Mouse (Mus musculus) heart, postnatal 10 days (tissue): ENCODE results near the gene Smndc1. TPM values are rescaled to one million over a fixed set of nuclear protein-coding genes. Genes with fewer than 3 reads are reported as not detected.

Experiments
- DNase-seq, 2 experiments: peaks; one replicate each; pipeline ENCODE4 v3.0.0; 2021
- intact Hi-C: fragments of 180-260 bp; cut with DNase I; formaldehyde crosslinking; loops from one replicate; pipeline ENCODE4 v1.15.1; 2025
- total RNA-seq, 2 experiments: library from RNA; stranded (reverse); gene quantifications; 2 replicates each; pipeline ENCODE4 v1.2.3; 2021

Smndc1 gene
- 10 to 100 TPM; 37.3 to 39.5 TPM for total RNA-seq

DNA sequence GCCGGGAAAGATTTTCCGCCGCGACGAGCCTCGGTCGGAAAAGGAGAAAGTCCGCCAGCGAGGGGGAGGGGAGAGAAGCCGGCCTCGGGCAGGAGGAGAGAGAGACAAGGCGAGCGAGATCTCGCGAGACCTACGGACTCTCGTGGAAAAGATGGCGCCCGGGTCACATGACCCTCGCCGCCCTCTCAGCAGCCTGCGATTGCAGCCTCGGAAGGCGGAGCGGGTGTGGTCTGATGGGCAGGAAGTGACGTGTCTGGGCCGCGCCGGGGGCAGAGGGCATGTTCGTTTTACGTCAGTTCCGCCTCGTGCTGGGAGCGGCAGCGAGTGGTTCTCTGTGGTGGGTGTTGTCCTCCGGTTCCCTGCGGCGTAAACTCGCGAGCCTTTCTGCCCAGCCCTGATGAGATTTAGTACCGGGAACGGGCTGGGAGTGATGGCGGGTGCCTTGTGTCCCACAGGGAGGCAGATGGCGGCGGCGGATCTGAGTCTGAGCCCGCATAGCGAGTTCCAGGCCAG is at the start of gene Smndc1:
Gene Smndc1 (minus strand): TSS at position 84 of the 513 bp plus-strand sequence.
- intact Hi-C loops: loop anchor here (5.0 kb wide), 1 partner anchor 142 kb away; no protein-coding TSS in a partner anchor
- DNase-seq: peak; percentile 99 to 100

DNA sequence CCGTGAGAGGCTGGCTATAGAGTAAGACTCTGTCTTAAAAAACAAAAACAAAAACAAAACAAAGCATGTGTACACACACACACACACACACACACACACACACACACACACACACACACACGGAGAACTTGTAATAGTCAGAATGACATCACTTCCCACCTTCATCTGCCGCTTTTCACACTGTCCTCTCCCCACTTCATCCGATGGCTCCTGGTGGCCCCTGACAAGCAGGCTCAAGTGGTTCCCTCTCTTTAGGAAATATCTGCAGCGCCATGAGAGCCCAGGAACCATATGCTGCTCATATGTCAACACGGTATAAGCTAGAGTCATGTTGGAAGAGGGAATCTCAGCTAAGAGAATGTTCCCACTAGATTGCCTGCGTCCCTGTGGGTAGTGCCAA is 49.0 kb upstream of the Smndc1 start:
- intact Hi-C loops: no loop called here
- DNase-seq: no peak

DNA sequence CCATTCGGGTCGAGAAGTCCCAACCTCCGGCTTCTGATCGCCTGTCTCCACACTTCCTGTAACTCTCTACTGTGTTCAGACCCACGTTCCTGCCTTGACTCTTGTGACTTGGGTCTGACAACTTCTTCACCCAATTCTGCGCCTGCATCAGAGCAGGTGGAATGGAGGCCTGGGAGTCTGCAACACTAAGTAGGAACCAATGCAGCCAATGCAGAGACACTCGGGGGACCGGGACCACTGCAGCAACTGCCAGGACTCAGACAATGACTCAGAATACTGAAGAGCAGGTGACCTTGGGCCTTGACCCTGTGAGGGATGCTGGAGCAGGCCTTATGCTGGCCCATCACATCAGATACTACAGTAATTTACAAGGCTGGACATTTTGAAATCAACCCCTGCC is 47.6 kb upstream of the Smndc1 start:
- no peak for DNase-seq
- intact Hi-C loops: no loop called here

DNA sequence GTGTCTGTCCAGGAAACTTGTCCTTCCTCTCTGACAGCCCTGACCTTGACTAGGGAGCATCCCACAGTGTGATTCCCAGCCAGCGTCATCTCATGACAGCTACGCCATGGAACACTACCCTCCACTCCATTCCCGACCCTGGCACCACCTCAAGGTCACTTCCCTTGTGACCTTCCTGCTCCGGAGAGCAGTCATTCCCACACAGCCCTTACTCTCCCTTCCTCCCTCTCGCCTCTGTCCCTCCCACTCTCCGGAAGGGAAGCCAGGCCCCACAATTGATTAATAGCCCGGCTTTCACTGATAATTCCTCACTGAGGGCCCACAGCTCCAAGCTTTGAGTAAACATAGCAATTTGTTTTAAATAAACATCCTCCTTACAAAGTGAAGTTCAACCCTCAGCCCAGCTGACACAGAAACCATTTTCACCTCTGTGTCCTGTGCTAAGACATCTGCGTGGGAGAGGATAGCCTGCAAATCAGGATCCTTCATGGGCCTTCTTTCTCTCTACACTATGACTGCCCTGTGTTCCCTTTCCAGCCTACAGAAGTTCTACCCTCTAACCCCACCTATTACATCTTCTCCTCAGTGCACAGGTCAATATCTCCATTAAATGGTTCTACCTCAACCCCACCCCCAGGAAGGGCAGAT is 47.1 kb upstream of the Smndc1 start:
- intact Hi-C loops: no loop called here
- DNase-seq: peak; percentile 26 to 42

DNA sequence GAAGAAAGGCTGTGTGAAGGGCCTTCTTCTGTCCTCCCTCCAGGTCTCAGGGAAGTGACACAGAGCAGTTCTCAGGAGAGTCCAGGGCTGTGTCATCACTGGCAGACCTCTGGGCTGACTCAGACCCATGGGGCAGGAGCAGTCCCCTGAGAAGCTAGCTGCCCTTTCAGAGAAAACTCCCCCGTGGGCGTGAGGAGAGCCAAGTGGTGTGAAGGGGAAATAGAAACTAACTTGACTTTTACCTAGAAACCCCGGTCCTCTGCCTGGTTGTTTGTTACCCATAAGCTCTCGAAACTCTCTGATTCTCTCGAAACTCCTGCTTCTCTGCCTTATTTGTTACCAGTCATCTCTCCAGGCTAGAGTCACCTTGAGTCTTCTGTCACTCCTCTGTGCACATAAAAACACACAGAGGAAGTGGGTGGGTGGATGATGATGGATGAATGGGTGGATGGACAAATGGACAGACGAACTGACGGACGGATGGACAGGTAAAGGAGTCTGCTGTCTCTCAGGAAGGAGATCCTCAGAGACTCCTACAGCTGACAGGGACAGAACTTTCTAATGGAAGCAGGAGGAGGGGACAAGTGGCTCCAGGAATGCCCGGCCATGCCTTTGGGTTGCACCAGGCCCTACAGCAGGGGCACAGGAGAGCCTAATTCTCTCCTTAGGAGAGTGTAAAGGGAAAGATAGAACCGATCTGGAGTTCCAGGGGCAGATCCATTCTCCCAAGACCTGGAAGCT is 43.7 kb upstream of the Smndc1 start:
- intact Hi-C loops: no loop called here
- no peak for DNase-seq

DNA sequence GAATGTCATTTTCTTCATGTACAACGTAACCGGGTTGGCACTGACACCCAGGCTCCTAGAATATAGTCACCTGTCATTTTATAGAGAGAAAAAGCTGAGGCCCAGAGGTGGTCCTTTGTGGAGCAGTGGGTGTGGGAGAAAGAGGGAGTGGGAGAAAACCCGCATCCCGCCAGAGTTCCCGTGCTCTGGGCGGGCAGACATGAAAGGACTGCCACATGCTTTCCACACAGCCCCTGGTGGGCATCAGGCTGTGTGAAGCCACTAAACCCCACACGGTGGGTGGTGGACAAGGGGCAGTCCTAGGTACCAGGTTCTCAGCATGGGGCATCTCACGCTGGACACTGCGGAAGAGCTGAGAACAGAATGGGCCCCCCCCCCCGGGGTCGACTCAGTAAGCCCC is 40.6 kb upstream of the Smndc1 start:
- no peak for DNase-seq
- intact Hi-C loops: no loop called here

DNA sequence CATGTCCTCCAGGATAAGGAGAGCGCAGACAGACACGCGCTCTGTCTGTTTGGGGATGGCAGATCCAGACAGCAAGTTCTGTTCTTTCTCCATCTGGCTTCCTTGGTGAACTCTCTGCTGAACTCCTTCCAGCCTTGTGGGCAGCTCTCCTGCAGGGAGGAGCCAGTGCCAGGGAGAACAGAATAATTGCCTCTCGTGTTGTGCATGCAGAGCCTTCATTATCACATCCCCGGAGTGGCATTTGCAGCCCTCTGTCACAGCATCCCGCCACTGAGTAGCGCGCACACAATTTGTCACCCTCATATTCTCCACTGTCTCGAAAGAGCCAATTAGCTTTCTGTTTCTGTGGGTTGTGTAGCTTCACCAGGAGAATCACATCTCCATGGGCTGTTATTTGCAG is 40.0 kb upstream of the Smndc1 start:
- no peak for DNase-seq
- intact Hi-C loops: no loop called here

DNA sequence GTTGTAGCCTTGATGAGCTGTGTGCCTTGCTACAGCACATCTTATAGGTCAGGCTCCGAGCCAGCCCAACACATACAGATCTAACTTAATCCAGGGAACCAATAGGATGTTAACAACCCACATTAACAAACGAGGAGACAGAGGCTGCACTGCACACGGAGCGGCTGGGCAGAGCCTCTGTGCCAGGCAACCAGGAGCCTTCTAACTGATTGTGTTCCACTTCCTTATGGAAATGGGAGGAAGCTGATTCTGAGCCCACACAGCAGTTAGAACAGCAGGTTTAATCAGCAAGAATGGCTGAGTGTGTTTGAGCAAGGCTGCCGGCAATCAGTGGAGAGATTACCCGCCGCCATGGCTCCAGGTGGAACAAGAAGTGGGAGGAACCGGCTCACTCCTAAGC is 37.4 kb upstream of the Smndc1 start:
- DNase-seq: no peak
- intact Hi-C loops: no loop called here

DNA sequence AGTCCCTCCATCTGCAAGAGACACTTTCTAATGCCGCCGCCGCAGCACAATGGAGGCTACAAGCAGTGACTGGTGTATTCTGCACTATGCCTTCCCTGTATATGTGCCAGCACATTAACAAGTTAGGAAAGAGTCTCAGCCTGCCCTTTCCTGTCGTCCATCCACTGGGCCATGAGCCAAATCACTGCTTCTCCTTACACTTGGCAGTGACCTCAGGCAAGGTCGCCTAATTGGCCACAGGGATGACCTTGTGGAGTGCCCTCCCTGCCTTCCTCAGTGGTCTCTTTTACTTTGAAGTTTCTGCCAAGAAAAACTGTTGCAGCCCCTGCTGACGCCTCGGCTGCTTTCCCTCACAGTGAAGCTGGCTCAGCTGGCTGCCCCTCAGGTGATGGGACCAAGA is 37.0 kb upstream of the Smndc1 start:
- intact Hi-C loops: no loop called here
- DNase-seq: no peak

DNA sequence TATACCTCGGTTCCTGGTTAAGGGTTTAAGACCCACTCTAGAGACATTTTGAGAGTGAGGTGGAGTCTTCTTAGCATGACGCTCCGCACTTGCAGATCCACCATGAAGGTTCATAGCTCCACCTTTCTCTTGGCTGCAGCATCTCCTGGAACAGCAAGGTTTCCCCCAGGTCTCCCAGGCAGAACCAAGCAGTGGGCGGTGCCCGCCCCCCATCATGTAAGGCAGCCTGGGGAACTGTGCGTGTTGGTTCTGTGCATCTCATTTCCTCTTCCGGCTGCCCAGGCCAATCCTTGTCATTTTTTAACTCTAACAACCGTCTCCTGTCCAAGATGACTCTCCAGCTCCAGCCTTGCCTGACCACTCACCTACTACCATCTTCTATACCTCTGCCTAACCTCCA is 35.4 kb upstream of the Smndc1 start:
- no peak for DNase-seq
- intact Hi-C loops: no loop called here

DNA sequence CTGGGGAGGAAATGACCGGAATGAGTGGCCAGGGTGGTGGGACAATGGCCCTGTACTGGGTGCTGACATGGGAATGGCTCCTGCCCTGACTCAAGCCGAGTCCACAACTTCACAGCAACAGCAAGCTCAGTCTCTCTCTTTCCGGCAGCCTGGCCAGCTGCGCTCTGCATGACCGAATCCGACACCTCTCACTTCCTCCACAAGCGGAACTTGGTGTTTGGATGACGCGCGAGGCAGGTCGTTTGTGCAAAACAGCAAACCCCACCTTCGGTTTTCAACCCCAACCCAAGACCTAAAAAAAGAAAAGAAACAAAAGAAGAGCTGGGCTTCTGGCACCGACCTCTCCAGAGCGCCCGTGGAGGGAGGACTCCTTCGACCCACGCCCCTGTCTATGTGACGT is 34.3 kb upstream of the Smndc1 start:
- DNase-seq: peak; percentile 58 to 64
- intact Hi-C loops: no loop called here

DNA sequence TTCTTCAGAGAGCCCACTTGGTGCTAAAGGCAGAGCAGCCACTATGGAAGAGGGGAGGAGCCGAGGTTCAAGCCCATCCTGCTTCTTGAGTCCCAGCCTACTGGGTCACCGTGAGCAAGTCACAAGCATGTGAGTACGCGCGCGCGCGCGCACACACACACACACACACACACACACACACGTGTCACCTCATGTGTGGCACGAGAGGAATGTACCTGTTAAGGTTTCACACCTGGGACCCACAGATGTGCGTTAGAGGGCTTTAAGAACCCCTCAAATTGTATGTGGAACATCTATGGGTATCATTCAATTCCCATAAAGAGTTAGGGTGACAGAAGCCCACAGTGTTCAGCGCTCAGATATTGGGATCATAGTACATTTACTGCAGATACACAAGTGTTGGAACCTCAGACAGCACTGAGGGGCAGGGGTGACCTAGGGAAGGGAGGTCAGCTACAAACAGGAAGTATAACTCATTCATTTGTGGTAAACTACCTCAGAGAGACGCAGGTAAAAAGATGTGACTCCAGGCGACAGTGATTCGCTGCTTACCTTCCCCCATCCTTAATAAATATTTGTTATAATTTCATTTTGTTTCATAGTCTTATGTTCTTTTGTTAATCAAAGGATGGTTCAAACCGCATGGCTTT is 33.6 kb upstream of the Smndc1 start:
- no peak for DNase-seq
- intact Hi-C loops: no loop called here

DNA sequence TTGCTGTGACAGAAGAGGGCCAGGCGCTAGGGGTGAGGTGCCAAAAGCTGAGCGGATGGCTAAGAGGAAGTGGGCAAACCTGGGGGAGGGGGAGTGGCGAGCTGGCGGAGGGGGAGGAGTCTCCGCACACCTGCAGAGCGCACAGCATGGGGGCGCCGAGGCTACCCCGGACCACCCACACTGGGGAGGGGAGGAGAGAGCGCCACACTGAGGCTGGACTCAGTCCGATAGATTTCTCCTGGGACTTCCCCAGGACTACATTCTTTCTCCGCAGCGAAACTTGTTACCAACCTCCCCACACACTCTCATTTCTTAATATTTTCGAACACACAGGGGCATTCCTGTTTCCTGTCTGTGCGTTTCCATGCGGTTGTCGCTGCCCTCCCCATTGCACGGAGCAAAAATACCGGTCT is 33.0 kb upstream of the Smndc1 start:
- no peak for DNase-seq
- intact Hi-C loops: no loop called here

DNA sequence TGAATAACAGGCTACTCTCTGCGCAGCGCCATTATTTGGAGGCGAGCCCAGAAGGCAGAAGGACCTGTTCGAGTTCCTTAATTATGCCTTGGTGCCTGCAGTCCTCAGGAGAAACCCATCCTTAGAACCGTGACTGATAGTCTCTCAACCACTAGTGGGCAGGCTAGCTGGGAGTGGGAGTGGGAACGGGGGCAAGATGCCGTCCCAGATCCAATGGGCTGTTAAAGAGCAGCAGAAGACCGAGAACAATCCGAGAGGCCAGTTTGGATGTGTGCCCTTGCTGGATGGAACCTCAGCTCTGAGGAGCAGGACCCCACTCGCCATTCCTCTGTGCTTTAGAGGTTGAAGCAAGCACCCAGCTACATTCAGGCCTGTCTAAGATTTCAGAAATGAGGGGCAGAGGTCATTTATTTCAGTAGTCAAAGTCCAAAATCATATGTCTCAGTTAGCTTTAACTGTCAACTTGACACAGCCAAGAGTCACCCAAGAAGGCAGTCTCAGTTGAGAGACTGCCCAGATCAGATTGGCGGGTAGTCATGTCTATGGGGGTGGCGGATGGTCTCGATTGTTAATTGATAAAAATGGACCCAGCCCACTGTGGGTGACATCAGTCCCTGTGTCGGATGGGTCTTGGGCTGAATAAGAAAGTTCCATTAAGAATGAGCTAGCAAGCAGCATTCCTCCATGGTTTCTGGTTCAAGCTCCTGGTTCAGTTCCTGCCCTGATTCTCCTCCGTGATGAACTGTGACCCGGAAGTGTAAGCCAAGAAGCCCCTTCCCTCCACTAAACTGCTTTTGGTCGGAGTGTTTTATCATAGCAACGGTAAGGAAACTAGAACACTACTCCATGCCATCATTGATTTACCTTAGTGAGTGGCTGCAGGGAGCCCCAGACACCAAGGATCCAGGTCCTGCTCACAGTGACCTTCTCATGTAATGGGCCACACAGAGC is 32.3 kb upstream of the Smndc1 start:
- intact Hi-C loops: no loop called here
- DNase-seq: no peak

DNA sequence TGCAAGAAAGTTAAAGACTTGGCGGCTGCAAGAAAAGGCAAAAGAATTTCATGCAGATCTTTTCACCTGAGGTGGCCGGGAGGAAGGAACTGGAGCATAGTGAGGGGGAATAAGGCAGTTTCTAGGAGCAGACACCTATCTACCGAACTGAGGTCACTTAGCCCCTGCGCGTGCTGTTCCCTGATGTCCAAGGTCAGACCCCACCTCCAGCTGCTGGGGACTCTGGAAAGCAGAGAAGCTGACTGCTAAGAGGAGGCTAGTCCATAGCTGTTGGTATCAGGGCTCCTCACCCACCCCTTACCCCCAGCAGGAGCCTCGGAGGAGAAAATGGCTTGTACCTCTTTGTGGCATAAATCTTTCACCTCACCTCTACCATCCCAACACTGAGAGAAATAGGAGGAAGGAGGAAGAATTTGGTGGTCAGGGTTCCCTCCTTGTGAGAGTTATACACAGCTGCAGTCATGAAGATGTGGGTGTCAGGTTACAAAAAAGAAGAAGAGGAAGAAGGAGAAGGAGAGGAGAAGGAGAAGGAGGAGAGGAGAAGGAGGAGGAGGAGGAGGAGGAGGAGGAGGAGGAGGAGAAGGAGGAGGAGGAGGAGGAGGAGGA is 31.3 kb upstream of the Smndc1 start:
- DNase-seq: no peak
- intact Hi-C loops: loop anchor here (2.0 kb wide), 1 partner anchor 107 kb away; the partner anchor contains the start of gene Dusp5

DNA sequence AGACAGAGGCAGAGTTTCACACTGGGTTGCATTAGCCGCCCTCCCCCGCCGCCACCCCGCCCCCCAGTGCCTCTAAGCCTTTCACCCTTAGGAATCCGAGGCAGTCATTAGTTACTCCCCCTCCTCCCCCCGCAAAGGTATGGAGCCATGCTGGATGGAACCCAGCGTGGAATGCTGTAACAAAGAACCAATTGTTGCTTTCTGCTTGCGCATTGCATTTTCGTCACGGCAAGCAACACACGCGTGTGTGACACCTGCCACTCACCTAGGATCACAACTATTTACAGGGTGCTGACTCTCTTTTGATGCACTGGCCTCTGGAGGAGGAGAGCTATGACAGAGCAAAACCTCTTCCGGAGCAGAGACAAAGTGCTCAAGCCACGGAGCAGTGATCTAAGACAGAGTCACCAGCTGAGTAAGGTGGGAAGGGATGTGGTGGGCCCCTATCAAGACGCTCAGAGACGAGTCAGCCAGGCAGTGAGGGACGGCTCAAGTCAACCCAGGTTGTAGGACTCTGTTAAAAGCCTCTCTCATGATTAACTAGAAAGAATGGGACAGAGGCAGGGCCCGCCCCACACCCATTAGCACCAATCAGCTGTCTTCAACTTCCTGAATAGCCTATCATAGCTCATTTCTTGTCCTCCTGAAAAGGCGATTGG is 30.7 kb upstream of the Smndc1 start:
- intact Hi-C loops: loop anchor here (1.0 to 2.0 kb wide), 2 partner anchors 108 to 158 kb away; partner anchors contain the start of gene Dusp5
- DNase-seq: peak; percentile 88 to 90

DNA sequence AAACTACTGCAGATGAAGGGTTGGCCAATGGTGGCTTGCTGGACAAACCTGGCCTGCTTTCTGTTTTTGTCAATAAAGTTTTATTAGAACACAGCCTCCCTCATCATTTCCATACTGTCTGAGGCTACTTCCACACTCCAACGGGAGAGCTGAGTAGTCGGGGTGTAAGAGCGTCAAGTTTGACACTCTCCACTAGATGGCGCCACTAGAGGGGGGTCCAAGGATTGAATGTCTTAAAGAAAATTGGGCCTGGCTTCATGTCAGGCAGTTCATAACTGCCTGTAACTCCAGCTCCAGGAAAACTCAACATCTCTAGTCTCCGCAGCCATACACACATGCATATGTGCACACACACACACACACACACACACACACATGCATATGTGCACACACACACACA is 29.5 kb upstream of the Smndc1 start:
- peak; percentile 72 to 86 for DNase-seq
- intact Hi-C loops: loop anchor here (1.0 to 2.0 kb wide), 2 partner anchors 109 to 159 kb away; partner anchors contain the start of gene Dusp5

DNA sequence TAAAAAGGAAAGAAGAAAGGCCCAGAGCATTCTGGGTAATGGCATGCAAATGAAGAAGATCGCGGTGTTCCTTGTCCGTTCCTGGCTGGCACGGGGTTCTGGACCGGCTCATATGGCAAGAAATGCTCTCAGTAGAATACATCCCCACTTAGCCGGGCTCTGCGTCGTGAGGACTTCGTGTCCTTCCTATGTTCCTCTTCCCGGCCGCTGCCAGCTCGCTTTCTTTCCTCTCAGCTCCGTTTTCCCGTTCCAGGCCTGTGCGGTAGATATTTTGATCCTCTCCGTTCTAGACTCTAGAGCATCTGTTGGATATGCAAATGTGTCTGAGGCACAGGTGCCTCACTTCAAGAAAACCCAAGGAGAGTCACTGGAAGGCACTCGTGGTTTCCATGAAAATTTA is 24.8 kb upstream of the Smndc1 start:
- intact Hi-C loops: no loop called here
- DNase-seq: no peak

DNA sequence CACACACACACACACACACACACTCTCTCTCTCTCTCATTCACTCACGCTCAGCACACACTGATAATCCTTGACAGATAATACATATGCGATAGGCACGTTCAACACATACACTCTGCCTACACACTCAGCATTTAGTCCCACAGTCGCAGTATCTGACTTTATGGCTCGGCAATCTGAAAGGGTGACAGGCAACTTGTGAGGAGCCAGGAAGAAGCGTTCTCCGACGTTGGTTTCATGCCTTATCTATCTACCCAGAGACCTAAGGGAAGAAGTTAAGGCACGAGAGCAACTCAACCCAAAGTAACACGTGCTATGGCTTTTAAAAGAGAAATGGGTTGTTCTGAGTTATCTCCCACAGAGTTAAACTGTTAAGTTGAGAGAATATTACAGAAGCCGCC is 24.3 kb upstream of the Smndc1 start:
- no peak for DNase-seq
- intact Hi-C loops: no loop called here
